Mouse (Mus musculus) kidney, adult 2 months (tissue): Measurements from ENCODE around the gene S100a5.

Experiments
- CTCF ChIP-seq: fragments of 200-500 bp; conservative IDR thresholded peaks from 2 replicates; pipeline ENCODE4 v1.5.1; 2011; ENCODE audit warnings: low read depth, mild to moderate bottlenecking, control low read depth, low read length, moderate library complexity, mixed read lengths; ENCODE audit not compliant: insufficient read depth, insufficient read length
- POLR2A ChIP-seq: fragments of 200-500 bp; IDR thresholded peaks from one replicate; pipeline ENCODE4 v1.6.1; 2011; ENCODE audit warnings: low read depth, low read length, control low read depth

DNA sequence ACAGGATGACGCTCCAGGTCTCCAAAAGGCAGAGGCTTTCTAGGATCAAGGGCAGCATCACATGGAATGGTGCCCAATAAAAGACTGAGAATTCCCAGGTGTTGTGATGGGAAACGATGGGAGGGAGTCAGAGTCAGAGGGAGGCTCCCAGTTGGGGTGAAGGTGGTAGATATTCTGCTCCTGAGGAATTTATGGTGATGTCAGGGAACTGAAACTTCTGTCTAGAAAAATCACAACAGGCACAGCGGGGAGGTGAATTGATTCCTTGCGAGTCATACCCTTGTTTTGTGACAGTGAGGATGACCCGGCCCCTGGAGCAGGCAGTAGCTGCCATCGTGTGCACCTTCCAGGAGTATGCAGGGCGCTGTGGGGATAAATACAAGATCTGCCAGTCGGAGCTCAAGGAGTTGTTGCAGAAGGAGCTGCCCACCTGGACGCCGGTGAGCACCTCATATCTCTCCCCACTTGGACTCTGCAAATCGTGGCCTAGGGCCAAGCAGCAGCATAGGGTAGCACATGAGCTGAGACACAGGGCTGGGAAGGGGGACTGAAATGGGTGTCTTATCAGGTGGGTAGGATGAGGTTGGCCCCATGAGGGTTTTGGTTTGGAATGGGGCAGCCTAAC is 6.7 kb upstream of the S100a5 start, which contains the start of gene Gm42674:
- TF ChIP-seq CTCF (no peak), POLR2A (no peak)
